Mouse (Mus musculus) liver, embryonic 12.5 days (tissue): ENCODE measurements at regions not wholly inside any gene's neighbourhood (a gene's known extent, or its start where the extent isn't known, plus 50 kb on each side); places are given as distances from the start of the nearest gene placed in this dataset.

ENCODE experiments used
- ATAC-seq: fragments of 200-750 bp; cut with Nextera tagmentation; 2 replicates; pipeline ENCODE4 v1.8.0; 2017; ENCODE audit warnings: moderate number of reproducible peaks, mild to moderate bottlenecking, moderate library complexity
- H3K27ac ChIP-seq: fragments of 300-500 bp; sonication (generic); 2 replicates; pipeline ENCODE4 v1.5.1; 2016; ENCODE audit warnings: mild to moderate bottlenecking
- H3K27me3 ChIP-seq: fragments of 300-500 bp; sonication (generic); replicated peaks from 2 replicates; pipeline ENCODE4 v1.6.1; 2016; ENCODE audit warnings: mild to moderate bottlenecking, moderate library complexity
- H3K36me3 ChIP-seq: fragments of 300-500 bp; sonication (generic); 2 replicates; pipeline ENCODE4 v1.6.1; 2016; ENCODE audit warnings: mild to moderate bottlenecking, moderate library complexity
- H3K4me1 ChIP-seq: fragments of 300-500 bp; sonication (generic); 2 replicates; pipeline ENCODE4 v1.6.1; 2016
- H3K4me2 ChIP-seq: fragments of 300-500 bp; sonication (generic); 2 replicates; pipeline ENCODE4 v1.6.1; 2016; ENCODE audit warnings: mild to moderate bottlenecking, moderate library complexity
- H3K4me3 ChIP-seq: fragments of 300-500 bp; sonication (generic); 2 replicates; pipeline ENCODE4 v1.5.1; 2016; ENCODE audit warnings: mild to moderate bottlenecking, moderate library complexity
- H3K9ac ChIP-seq: fragments of 300-500 bp; sonication (generic); 2 replicates; pipeline ENCODE4 v1.6.1; 2016; ENCODE audit warnings: mild to moderate bottlenecking, moderate library complexity
- H3K9me3 ChIP-seq: fragments of 300-500 bp; sonication (generic); replicated peaks from 2 replicates; pipeline ENCODE4 v1.6.1; 2016; ENCODE audit warnings: mild to moderate bottlenecking, moderate library complexity
- WGBS: fragments of 180-500 bp; shearing (Covaris S2); methylation state at CpG from one replicate; pipeline ENCODE4 v1.1.7; 2016; ENCODE audit not compliant: insufficient replicate concordance; 5-methylcytosine and 5-hydroxymethylcytosine counted together

DNA sequence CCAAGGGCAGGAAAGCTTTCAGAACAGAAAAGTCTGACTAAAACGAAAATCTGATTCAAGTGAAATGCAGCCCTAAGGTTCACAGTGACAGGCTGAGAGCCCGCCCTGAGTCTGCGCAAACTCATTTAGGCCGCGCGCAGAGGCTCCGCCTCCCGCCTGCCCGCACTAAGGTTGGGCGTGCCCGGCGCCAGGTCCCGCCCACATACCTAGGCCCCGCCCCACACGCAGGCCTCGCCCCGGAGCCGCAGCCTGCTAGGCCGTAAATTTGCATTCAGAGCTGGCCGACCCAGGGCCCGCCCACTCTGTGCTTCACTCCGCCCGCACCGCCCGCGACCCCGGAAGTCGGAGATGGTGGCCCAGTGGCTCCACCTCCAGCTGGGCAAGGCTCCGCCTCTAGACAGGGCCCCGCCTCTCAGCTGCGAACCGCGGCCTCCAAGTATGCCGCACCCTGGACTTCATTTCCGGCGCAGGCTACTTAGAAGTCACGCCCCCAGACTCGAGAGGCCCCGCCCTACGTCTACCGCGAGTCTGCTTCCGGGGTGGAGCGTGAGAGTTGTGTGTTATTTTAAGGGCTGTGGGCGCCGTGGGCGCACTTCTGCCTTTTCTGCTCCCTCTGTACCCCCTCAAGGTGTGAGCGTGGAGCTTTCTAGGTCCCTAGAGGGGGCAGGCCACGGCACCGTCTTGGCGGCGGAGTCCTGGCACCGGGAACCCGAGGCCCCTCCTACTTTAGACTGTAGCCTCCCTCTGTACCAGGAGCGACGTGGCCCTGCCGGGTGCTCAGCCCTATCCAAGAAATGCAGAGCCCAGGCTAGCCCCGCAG lies 52.3 kb upstream of the Wnt7b start:
- Histone ChIP-seq H3K4me1 (peaks cover 16% of the 10 kb centered on the region), H3K4me2 (peak overlapping the region; percentile 70), H3K9me3 (no peaks in the 10 kb centered on the region), H3K27me3 (peaks cover 8% of the 10 kb centered on the region), H3K9ac (peak overlapping the region; percentile 74), H3K36me3 (no peaks in the 10 kb centered on the region), H3K4me3 (peak overlapping the region; percentile 73), H3K27ac (peak overlapping the region; percentile 84)
- ATAC-seq = peak; percentile 95
- WGBS = under 1% methylated on average over 58 of the region's 58 CpGs

DNA sequence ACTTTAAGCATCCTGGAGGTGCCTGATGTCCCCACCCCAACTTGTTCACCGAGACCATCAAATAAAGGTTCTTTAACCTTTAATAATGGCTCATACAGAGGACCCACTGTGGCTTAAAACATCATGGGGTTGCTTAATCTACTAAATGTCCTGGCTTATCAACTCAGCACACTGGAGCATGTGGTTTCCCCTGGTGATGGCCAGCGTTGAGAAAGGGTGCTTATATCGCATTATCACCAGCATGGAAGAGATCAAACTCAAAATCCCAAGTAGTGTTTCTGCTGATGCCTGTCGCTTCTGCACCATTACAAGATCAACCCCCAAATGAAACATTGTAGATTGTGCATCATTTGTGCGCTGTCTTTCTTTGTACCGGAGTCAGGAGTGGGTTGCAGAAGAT lies 53.2 kb upstream of the Wnt7b start:
- H3K4me3 ChIP-seq = peak overlapping the region; percentile 73
- peaks cover 16% of the 10 kb centered on the region for H3K4me1 ChIP-seq
- no peaks in the 10 kb centered on the region for H3K36me3 ChIP-seq
- H3K9ac ChIP-seq = peak overlapping the region; percentile 74
- H3K4me2 ChIP-seq = peak overlapping the region; percentile 70
- no peak for ATAC-seq
- WGBS = 42% methylated on average over 6 of the region's 6 CpGs
- peak overlapping the region; percentile 84 for H3K27ac ChIP-seq
- H3K27me3 ChIP-seq = 0 out of 2 replicates have a peak, but pooled peaks cover 1% of the 10 kb centered on the region
- no peaks in the 10 kb centered on the region for H3K9me3 ChIP-seq

- Histone ChIP-seq H3K36me3 (no peaks in the 10 kb centered on the region), H3K27me3 (peaks cover 24% of the 10 kb centered on the region), H3K9me3 (no peaks in the 10 kb centered on the region), H3K27ac (no peak overlapping the region), H3K4me2 (no peak overlapping the region), H3K4me1 (peaks cover 11% of the 10 kb centered on the region), H3K9ac (no peak overlapping the region), H3K4me3 (no peak overlapping the region)
- WGBS = 69% methylated on average over 2 of the region's 2 CpGs
- ATAC-seq = no peak
Observed at GRCm38 (mm10) chr15:85639566-85639965, 57.3 kb upstream of the Wnt7b start.

- Histone ChIP-seq H3K27me3 (peaks cover 43% of the 10 kb centered on the region), H3K4me1 (no peaks in the 10 kb centered on the region), H3K27ac (no peak overlapping the region), H3K9ac (no peak overlapping the region), H3K4me3 (no peak overlapping the region), H3K36me3 (no peaks in the 10 kb centered on the region), H3K9me3 (no peaks in the 10 kb centered on the region), H3K4me2 (no peak overlapping the region)
- ATAC-seq = no peak
- WGBS = 69% methylated on average over 15 of the region's 15 CpGs
Observed at GRCm38 (mm10) chr15:85641120-85642080, 59.1 kb upstream of the Wnt7b start.

DNA sequence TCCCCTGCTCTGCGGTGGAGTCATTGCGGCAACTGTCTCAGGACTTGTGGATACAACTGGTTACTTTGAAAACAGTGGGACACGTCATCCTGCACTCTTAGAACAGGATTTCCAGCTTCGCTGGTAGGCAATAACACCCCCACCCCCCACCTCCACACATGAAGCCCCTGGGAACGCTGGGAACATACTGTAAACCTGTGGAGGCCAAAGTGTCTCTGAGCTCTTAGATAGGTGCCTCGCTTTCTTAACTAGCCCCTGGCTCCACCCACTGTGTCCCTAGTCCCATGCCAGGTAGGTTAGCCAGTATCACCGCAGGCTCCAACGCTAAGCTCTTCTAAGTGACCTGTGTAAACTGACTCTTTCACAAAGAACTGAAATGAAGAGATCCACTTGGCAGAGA lies 63.1 kb upstream of the Wnt7b start:
- H3K27ac ChIP-seq = no peak overlapping the region
- no peaks in the 10 kb centered on the region for H3K36me3 ChIP-seq
- no peaks in the 10 kb centered on the region for H3K9me3 ChIP-seq
- ATAC-seq = no peak
- H3K4me3 ChIP-seq = no peak overlapping the region
- no peaks in the 10 kb centered on the region for H3K4me1 ChIP-seq
- H3K4me2 ChIP-seq = peak overlapping the region; percentile 59; the same call in 1 of the 2 replicates
- peaks cover 82% of the 10 kb centered on the region for H3K27me3 ChIP-seq
- H3K9ac ChIP-seq = no peak overlapping the region
- WGBS = 45% methylated on average over 8 of the region's 8 CpGs

DNA sequence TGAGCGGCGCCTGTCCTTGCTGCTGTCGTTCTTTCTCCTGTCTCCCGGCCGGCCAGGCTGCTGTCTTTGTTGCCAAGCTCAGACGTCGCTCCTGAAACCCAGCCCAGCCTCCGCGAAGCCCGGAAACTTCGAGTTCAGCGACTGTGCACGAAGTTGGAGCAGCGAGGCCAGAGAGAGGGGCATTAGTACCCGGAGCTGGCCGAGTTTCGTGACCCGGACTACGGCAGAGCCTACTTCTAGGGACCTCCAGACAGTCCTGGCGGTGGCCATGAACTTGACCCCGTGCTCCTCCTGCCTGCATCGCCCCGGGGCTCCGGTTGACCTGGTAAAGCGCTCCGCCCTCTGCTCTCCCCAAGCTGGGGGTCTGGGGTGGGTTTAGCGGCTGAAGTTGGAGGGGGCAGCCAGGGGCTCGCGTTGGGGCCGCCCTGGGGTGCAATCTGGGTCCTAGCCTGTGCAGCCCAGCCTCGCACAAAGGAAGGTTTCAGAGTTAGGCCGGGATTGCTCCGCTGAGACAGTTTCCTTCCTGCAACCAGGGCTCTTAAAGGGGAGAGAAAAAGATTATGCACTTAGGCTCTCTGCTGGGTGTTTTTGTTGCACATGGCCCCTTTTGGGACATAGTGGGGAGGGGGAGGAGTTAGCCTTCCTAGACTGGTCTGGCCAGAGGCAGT lies 63.8 kb upstream of the Wnt7b start:
- Histone ChIP-seq H3K4me1 (no peaks in the 10 kb centered on the region), H3K4me3 (peak overlapping the region; percentile 37), H3K9me3 (no peaks in the 10 kb centered on the region), H3K4me2 (peak overlapping the region; percentile 59), H3K36me3 (no peaks in the 10 kb centered on the region), H3K27me3 (peaks cover 85% of the 10 kb centered on the region), H3K9ac (peak overlapping the region; percentile 35; the same call in 1 of the 2 replicates), H3K27ac (no peak overlapping the region)
- 3% methylated on average over 33 of the region's 33 CpGs for WGBS
- no peak for ATAC-seq

GRCm38 (mm10) chr15:85646639-85647277 lies 64.5 kb upstream of the Wnt7b start:
- peaks cover 87% of the 10 kb centered on the region for H3K27me3 ChIP-seq
- H3K36me3 ChIP-seq = no peaks in the 10 kb centered on the region
- 0 out of 2 replicates have a peak overlapping the region, but pooled peaks have one; percentile 35 for H3K9ac ChIP-seq
- peak overlapping the region; percentile 37 for H3K4me3 ChIP-seq
- no peak overlapping the region for H3K27ac ChIP-seq
- peak overlapping the region; percentile 59 for H3K4me2 ChIP-seq
- ATAC-seq = no peak
- WGBS = 33% methylated on average over 9 of the region's 10 CpGs
- H3K9me3 ChIP-seq = no peaks in the 10 kb centered on the region
- H3K4me1 ChIP-seq = no peaks in the 10 kb centered on the region

- H3K9me3 ChIP-seq = no peaks in the 10 kb centered on the region
- H3K36me3 ChIP-seq = no peaks in the 10 kb centered on the region
- no peak overlapping the region for H3K4me2 ChIP-seq
- no peak overlapping the region for H3K9ac ChIP-seq
- ATAC-seq = no peak
- no peaks in the 10 kb centered on the region for H3K4me1 ChIP-seq
- no peak overlapping the region for H3K27ac ChIP-seq
- peaks cover 92% of the 10 kb centered on the region for H3K27me3 ChIP-seq
- 64% methylated on average over 6 of the region's 6 CpGs for WGBS
- no peak overlapping the region for H3K4me3 ChIP-seq
Observed at GRCm38 (mm10) chr15:85647593-85647992, 65.3 kb upstream of the Wnt7b start.

DNA sequence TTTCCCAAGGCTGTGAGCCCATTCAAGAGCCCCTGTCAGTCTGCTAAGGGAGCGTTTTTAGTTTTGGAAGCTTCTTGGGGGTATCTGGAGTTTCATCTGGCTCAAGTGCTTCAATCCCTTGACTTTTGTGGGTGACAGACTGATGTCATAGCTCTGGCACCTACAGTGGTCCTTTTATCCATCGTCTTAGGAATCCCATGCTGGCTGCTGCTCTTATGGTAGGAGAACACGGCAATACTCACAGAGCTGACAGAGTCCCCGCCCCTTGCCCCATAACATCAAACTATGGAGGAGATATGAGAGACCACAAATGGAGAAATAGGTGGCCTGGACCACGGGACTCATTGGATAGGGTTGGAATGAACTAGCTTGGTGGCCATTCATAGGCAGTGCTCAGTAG lies 68.0 kb upstream of the Wnt7b start:
- 48% methylated on average over 5 of the region's 5 CpGs for WGBS
- Histone ChIP-seq H3K27ac (no peak overlapping the region), H3K4me3 (no peak overlapping the region), H3K9ac (no peak overlapping the region), H3K36me3 (no peaks in the 10 kb centered on the region), H3K9me3 (no peaks in the 10 kb centered on the region), H3K27me3 (peaks cover 97% of the 10 kb centered on the region), H3K4me2 (no peak overlapping the region), H3K4me1 (0 out of 2 replicates have a peak, but pooled peaks cover 2% of the 10 kb centered on the region)
- no peak for ATAC-seq

DNA sequence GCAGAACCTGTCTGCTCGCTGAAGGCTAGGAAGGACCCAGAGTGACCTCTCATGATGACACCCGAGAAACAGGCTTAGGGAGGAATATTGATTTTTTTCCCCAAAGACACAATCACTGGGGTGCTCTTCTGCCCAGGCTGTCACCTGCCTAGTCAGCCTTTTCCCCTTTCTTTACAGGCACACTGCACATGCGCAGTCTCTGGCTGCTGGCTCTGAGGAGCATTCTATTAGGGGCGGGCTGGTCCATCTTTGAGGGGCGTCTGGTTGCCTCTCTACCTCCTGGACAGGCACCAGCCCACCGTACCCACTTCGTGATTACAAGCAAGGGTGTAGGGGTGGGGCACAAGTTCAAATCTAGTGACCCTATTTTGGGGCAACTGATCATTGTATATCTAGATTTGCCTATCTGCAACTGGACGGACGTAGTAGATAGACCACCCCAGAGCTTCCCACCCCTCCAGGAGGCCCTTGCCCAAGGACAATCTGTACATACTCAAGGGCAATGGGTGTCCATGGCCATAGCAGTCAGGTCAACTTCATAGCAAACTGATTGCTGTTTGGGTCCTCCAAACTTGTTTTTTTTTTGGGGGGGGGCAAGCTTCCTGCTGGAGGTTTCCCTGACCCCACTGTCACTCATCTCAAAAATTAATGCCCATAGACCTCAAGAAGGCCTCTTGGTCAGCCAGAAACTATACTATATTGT lies 69.6 kb upstream of the Wnt7b start:
- no peak for ATAC-seq
- Histone ChIP-seq H3K36me3 (no peaks in the 10 kb centered on the region), H3K4me3 (no peak overlapping the region), H3K4me1 (0 out of 2 replicates have a peak, but pooled peaks cover 2% of the 10 kb centered on the region), H3K27ac (no peak overlapping the region), H3K4me2 (no peak overlapping the region), H3K9me3 (no peaks in the 10 kb centered on the region), H3K9ac (no peak overlapping the region), H3K27me3 (peaks cover 92% of the 10 kb centered on the region)
- WGBS = 65% methylated on average over 9 of the region's 9 CpGs

DNA sequence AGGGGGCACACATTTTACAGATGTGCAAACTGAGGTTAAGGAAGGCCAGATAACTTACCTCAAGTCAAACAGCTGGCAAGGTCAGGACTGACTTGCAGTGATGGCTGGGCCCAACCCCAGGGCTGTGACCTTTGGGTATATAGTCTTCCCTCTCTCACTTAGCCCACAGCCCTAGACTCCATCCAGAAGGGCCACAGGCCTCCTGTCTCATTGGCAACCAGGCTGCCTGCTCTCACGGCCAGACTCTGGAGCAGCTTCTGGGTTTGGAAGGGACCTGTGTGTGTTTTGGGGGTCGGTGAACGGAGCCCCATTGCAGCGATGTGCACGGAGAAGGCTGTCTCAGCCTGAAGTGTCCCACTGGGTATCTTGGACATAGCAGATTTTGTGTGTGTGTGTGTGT lies 70.2 kb upstream of the Wnt7b start:
- Histone ChIP-seq H3K4me2 (no peak overlapping the region), H3K4me1 (0 out of 2 replicates have a peak, but pooled peaks cover 2% of the 10 kb centered on the region), H3K27me3 (peaks cover 92% of the 10 kb centered on the region), H3K36me3 (no peaks in the 10 kb centered on the region), H3K27ac (no peak overlapping the region), H3K4me3 (no peak overlapping the region), H3K9me3 (no peaks in the 10 kb centered on the region), H3K9ac (no peak overlapping the region)
- no peak for ATAC-seq
- WGBS = 71% methylated on average over 5 of the region's 5 CpGs
